Mouse (Mus musculus) brain, adult 2 months (tissue): ENCODE measurements around the gene Ntrk2.
A peak's percentile ranks its signal among the peaks of the same experiment; 100 is the strongest.
"Not testable (repeated sequence)": the region's sequence is repeated elsewhere in the genome, so short reads cannot be mapped to it uniquely, and the experiment has no call there.

Experiments used
- DNase-seq: peaks from one replicate; pipeline ENCODE4 v3.0.0; 2011; ENCODE audit warnings: low read depth, low spot score

Ntrk2 gene

DNA sequence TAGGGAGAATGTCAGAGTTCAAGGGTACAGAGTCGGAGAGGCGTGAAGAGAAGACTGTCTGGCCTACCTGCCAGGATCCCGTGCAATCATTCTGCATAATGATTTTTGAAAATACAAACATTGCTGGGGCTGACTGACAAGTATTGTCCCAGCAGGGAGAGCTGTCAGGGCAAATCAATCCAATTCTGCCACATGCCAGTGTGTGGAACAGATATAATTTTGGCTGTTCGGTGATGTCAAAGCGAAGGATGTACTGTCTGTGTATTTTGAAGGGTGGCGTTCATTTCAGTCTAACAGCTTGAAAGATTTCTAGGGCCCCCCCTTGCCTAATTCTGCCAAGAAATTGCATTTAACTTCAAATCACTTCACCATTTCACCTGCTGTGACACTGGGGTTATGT lies 224.2 kb downstream of the Ntrk2 start:
- DNase-seq, result no peak

DNA sequence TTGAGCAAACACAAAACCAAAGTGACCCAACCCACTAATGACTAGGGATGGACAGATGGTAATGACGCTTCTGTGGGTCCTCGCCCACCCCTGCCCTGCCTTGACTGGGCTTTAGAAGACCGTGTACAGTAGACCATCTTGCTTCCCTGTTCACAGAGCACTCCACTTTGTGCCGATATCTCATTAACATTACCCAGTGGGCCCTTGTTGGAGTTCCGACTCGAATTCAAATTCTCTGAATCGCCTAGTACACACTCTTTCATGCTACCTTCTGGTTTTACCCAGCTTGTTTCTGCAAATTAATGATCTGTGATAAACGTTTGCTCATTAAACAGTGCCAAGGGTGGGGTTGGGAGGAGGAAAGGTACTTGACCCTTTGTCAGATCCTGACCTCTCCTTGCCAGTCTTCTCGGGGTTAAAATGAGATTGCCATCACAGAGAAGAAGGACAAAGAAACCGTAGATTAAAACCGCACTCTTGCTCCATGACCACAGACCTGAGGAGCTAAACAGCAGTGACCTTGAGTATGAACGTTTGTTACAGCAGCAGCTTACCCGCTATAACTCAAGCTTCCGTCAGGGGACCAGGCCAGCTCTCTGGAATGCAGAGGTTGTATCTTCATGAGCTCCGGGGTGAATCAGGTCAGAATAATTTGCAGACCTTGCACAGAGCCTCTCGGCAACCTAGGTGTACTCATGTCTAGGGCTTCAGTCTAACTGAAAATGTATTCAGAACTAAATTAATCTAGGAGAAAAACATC lies 234.0 kb downstream of the Ntrk2 start:
- DNase-seq, result no peak

- peak; percentile 94 for DNase-seq
Measured at GRCm38 (mm10) chr13:59041013-59041764, 234.8 kb downstream of the Ntrk2 start.

- peak; percentile 73 for DNase-seq
Measured at GRCm38 (mm10) chr13:59052188-59052587, 245.8 kb downstream of the Ntrk2 start.

DNA sequence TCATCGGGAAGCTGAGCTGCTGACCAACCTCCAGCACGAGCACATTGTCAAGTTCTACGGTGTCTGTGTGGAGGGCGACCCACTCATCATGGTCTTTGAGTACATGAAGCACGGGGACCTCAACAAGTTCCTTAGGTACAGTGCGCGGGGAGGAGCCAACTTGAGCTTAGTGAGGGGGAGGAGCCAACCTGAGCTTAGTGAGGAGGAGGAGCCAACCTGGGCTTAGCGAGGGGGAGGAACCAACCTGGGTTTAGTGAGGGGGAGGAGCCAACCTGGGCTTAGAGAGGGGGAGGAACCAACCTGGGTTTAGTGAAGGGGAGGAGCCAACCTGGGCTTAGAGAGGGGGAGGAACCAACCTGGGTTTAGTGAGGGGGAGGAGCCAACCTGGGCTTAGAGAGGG lies 248.0 kb downstream of the Ntrk2 start:
- DNase-seq, result not testable (repeated sequence)

DNA sequence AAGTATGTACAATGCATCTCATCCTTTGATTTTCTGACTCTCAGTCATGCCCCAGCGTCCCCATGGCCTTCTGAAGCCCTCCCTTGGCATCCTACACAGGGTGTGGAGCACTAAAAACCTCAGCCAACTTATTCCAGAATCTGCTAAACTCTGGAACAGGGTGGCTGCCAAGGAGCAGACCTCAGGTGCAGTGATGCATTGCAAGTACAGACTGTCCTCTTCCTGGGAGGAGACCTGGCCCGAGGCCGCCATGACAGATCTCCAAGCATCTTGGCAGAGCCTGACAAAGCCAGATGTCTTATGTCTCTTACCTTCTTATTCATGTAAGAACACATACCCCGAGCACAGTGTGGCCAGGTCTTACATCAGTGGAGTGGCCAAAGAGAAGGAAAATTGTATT lies 250.5 kb downstream of the Ntrk2 start:
- DNase-seq, result peak; percentile 37

DNA sequence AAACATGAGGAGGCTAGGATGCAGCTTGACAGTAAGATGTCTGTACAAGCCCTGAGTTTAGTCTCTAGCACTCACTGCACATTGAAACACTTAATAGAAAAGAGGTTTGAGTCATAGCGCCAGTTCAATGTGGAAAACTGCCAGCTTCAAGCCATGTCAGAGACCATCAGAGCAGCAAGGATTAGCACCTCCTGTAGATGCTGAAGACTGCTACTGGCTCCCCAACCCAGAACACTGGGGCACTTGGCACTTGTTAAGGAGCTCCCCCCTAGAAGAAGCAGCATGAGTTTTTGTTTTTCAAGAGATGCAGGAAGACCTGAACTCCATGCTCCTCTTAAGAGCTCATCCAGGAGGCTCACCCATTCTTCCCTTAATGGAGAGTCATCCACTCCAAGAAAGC lies 251.5 kb downstream of the Ntrk2 start:
- peak; percentile 70 for DNase-seq

DNA sequence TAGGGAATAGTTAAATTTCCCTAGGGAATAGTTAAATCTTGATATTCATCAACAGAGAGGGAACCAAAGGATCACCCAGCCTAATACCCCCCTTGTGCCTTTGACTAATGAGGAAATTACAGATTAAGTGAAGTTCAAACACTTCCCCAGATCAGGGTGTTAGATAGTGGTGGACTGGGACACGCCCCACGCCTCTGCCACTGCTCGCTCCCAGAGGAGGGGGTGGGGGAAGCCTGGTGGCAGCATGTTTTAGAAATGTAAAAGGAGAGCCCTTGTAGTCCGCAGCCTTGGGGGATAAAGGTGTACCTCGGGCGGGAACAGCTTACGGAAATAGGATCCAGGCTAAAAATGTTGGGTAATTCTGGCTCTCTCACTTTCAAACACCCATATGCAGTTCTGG lies 252.7 kb downstream of the Ntrk2 start:
- no peak for DNase-seq

DNA sequence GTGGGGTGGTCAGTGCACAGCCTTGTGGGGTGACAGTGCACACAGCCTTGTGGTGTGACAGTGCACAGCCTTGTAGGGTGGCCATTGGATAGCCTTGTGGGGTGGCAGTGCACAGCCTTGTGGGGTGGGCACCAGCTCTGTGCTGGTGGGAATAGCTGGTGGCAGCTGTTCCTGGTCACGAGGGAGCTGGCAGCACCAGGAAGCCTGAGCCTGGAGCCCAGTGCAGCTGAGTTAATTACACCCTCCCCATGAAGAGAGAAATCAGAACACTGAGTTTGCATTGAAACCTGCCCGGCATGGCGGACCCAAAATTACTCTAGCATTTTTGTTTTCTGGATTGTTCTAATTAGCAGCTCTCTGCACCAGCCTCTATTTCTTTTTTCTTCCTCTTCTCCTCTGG lies 259.3 kb downstream of the Ntrk2 start:
- peak; percentile 77 for DNase-seq

DNA sequence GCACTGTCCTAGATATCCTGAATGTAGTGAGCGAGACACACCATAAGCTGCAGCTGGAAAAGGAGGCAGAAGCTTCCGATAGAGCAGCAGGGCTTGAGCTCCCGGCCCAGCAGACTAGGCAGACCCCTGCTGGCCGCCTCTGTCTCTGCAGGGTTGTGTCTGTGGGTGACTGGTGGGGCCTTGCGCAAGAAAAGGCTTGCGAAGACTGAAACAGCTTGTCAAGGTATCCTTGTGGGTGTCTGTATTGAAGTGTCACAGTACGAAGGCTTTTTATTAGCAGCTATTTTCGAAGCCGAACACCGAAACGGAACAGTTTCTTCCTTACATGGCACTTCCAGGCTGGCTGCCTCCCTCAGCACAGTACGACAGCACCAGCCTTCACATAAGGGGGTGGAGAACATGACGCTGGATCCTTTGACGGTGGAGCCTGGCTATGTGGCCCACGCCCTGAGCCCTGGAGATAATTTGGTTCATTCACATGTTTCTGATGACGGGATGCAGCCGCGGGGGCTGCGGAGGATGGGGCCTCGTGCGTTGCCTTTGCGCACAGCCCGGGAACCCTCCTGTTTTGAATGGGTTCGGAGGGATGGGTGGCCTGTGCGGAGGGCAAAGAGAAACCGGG lies 267.4 kb downstream of the Ntrk2 start:
- peak; percentile 96 for DNase-seq

GRCm38 (mm10) chr13:59076489-59076888 lies 270.1 kb downstream of the Ntrk2 start:
- no peak for DNase-seq

DNA sequence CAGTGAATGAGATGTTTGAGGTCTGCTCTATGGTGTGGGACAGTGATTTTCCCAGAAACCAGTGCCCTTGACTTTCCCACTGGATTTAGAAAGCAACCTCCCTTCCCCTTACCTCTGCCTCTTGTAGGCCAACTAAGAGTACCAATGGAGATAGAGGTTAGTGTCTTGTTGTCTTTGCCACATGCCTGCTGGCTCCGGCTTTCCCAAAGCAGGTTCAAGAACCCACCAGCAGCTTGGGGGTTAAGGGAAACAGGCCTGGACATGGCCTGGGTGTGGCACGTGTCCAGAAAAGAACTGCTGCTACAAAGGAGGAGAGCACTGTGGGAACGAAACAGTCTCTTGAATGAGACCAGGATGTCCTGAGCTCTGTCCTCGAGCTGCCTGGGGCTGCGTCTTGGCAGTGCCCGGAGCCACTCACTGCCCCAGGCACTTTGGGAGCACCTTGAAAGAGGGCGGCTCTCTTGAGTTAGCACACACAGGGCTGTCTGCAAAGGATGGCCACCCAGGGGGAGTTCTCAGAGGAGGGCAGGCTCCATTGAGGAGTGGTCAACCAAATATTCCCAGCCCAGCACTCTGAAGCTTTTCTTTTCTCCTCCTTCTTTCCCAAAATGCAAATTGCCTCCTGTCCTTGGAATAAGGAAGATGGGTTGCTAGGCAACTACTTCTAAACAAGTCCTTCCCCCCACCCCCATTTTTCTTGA lies 273.5 kb downstream of the Ntrk2 start:
- DNase-seq, result no peak

DNA sequence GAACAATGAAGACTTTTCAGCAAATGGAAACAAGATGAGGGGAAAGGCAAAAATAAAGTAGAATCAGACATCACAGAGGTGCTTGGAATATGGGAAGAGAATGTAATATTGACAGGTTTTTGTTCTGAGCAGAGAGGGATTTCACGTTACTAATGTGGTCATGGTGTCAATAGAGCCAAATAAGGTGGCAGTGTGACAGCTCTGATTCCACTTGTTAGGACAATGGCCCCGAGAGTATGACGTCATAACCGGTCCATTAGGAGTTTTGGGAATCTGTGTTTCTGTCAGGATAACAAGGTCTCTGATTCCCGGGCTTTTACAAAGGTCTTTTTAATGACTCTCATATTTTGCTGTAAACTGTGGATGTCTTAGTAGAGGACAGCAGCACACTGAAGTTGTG lies 274.1 kb downstream of the Ntrk2 start:
- DNase-seq, result no peak

DNA sequence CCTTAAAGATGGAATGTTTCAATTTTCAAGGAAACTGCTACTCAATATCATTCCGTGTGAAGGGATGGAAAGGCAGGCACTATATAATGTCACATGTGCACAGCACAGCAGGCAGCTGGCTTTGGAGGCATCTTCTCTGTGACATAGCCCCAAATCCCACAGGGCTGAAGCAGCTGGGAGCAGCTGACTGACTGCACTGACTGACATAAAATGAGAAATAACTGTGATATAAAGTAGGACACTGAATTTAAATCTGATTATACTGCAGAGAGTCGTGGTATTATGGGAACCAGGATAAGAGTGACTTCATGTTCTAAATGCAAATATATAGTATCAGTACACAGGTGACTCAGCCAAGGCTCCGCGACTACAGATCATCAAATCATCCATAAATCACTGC lies 282.6 kb downstream of the Ntrk2 start:
- DNase-seq, result peak; percentile 65

DNA sequence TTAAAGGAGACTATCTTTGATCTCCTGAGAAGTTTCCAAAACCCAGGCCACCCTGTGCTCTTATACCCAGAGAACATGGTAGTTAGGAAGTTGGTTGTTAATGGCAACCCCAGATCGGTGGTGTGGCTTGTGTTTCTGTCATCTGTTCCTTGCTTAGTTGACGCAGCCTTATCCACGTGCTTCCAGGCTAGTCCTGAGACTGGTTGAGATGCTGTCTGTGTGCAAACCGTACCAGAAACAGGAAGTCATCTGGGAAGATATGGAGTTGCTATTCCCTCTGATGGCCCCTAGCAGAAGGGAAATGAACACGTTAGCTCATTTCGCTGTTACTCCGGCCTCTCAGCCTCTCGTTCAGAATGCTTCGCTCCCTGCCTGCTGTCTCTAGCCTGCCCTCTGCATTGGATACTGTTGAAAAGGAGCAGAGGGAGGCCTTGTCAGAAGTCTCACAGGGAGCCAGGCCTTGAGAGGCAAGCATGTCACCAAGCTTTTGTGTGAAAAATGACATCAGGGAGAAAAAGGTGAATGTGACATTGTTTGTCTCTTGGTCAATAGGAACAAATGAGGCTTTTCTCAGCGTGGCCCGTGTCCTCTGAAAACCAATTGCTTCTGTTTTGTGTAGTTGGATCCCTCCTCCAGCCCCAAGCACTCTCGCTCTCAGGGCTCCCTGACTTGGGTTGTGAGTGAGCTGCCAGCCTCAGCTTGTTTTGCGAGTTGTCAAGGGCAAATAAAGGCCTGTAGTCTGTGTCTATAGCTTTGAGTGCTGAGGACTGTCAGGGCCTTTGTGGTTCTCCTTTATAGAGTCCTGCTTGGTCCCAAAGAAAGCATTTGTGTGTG lies 285.0 kb downstream of the Ntrk2 start:
- DNase-seq, result peak; percentile 64

DNA sequence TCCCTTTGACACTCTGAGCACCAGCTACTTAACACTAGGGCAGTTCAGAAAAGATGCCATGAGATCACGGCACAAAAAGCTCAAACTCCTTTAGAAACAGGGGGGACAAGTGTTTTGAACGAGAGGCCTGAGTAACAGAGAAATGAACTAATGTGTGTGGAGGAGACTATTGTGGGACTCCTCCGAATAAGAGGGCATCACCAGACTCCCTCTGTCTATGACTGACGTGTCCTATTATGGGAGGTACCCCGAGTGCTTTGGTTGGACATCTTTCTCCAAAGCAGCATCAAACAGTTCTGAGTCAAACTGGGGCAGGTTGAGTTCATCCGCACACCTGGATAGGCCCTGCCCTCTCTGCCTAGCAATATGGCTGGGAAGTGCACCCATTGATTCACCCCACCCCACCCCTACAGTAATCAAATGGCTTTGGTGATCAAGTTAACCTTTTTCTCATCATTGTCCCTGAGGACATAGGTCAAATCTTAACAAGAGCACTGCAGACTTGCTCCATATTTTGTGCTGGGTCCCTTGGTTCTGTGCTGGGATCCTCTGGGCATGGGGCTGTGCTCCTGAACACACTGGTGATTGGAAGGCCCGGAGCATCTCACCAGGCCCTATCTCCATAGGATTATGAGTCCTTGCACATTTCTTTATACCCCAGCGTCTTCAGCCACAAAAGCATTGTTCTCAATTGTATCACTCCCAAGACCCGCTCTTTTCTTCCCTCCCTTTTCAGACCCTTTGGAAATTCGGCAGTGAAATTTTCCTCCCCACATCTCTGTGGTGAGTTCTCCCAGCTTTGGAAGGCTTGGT lies 285.9 kb downstream of the Ntrk2 start:
- no peak for DNase-seq

- peak; percentile 90 for DNase-seq
Measured at GRCm38 (mm10) chr13:59092858-59093154, 286.4 kb downstream of the Ntrk2 start.

DNA sequence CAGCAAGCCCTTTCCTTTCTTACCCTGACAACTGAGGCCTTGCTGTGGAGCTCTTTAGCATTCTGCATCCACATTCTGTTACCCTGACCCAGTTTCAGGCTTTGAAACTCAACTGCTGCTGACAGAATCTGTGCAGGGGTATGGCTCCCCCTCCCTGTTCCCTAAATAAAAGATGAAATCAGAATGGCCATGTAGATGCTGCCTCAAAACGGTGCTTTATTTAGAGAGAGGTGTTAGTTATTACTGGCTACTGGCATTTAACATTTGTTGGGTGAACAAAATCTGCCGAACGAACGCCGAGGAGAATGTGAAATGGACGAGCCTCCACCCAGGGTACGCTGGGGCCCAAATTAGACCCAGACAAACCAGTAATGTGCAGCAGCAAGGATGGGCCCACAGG lies 288.4 kb downstream of the Ntrk2 start:
- DNase-seq, result peak; percentile 87

DNA sequence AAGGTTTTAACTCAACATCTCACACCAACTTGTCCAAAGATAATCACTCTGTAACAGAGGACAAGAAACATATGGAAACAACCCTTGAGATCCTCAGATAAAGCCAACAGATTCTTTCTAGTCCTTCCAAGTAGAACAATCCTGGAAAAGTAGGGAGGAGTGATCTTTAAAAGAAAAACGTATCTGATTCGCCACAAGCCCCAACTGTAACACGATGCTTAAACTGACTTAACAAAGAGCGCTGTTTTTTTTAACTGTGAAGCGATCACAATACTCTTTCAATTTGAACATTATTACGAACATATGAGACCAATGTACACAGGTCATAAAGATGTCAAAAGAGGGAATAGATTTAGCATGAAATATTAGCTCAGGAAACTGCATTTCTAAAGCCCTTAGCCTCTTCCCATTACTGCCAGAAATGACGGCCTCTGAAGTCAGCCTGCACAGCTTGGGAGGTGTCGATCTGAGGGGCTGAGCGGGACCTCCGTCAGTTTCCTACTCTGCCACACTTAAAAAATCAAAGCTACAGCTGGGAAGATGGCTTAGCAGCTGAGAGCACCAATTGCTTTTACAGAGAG lies 289.5 kb downstream of the Ntrk2 start:
- DNase-seq, result no peak

- no peak for DNase-seq
Measured at GRCm38 (mm10) chr13:59100086-59100485, 293.7 kb downstream of the Ntrk2 start.
